Mouse (Mus musculus) lung, embryonic 14.5 days (tissue): ENCODE results near the gene Foxp1. TPM values are rescaled to one million over a fixed set of nuclear protein-coding genes. Genes with fewer than 3 reads are reported as not detected.

Experiments used
- ATAC-seq: fragments of 200-750 bp; cut with Nextera tagmentation; 2 replicates; pipeline ENCODE4 v1.8.0; 2017; ENCODE audit warnings: mild to moderate bottlenecking, moderate TSS enrichment, moderate library complexity; ENCODE audit not compliant: insufficient read depth
- DNase-seq: peaks from one replicate; pipeline ENCODE4 v3.0.0-alpha.2; 2015
- H3K27ac ChIP-seq: fragments of 300-500 bp; sonication (generic); 2 replicates; pipeline ENCODE4 v1.5.1; 2014; ENCODE audit warnings: low read depth, mild to moderate bottlenecking, moderate library complexity
- H3K27me3 ChIP-seq: fragments of 300-500 bp; sonication (generic); 2 replicates; pipeline ENCODE4 v1.6.1; 2014; ENCODE audit warnings: low read length, control low read depth; ENCODE audit not compliant: insufficient read depth
- H3K36me3 ChIP-seq: fragments of 300-500 bp; sonication (generic); 2 replicates; pipeline ENCODE4 v1.6.1; 2014; ENCODE audit warnings: control low read depth; ENCODE audit not compliant: insufficient read depth
- H3K4me1 ChIP-seq: fragments of 300-500 bp; sonication (generic); 2 replicates; pipeline ENCODE4 v1.6.1; 2014; ENCODE audit warnings: antibody characterized with exemption, control low read depth; ENCODE audit not compliant: insufficient read depth
- H3K4me2 ChIP-seq: fragments of 300-500 bp; sonication (generic); 2 replicates; pipeline ENCODE4 v1.6.1; 2014; ENCODE audit warnings: mild to moderate bottlenecking
- H3K4me3 ChIP-seq: fragments of 300-500 bp; sonication (generic); 2 replicates; pipeline ENCODE4 v1.5.1; 2014; ENCODE audit warnings: low read depth, low read length
- H3K9ac ChIP-seq: fragments of 300-500 bp; sonication (generic); 2 replicates; pipeline ENCODE4 v1.6.1; 2014
- H3K9me3 ChIP-seq: fragments of 300-500 bp; sonication (generic); 2 replicates; pipeline ENCODE4 v1.6.1; 2016; ENCODE audit warnings: low read depth, low read length, control low read depth
- CTCF ChIP-seq: IDR thresholded peaks from 2 replicates; pipeline ENCODE4 v1.5.1; 2016; ENCODE audit warnings: antibody characterized with exemption, low read depth
- WGBS: fragments of 180-500 bp; shearing (Covaris S2); extraction: QIAGEN DNeasy Blood & Tissue Kit; methylation state at CpG from one replicate; pipeline ENCODE4 v1.1.7; 2014; 5-methylcytosine and 5-hydroxymethylcytosine counted together
- polyA plus RNA-seq: library from polyadenylated mRNA; unstranded; fragments of >200 nt; fragmentation: Nextera tagmentation; extraction: Ambion mirVana; gene quantifications from 2 replicates; pipeline ENCODE4 v1.2.1, GENCODE M21; 2014

Foxp1 gene
- polyA plus RNA-seq, 1 experiment from 2014 or later = 111 TPM

- Histone ChIP-seq H3K9me3 (no peaks in the 10 kb centered on the region), H3K4me1 (no peaks in the 10 kb centered on the region), H3K27me3 (no peaks in the 10 kb centered on the region), H3K27ac (no peak overlapping the region), H3K36me3 (no peaks in the 10 kb centered on the region), H3K4me3 (no peak overlapping the region), H3K9ac (no peak overlapping the region), H3K4me2 (no peak overlapping the region)
- WGBS = 58% methylated on average over 10 of the region's 10 CpGs
- ATAC-seq (no peak), DNase-seq (peak; percentile 24)
- TF ChIP-seq CTCF = no peak
Measured at GRCm38 (mm10) chr6:99130758-99131410, 391.6 kb downstream of the Foxp1 start.

GRCm38 (mm10) chr6:99126717-99127116, 395.8 kb downstream of the Foxp1 start:
- no peak overlapping the region for H3K9ac ChIP-seq
- TF ChIP-seq CTCF = no peak
- no peaks in the 10 kb centered on the region for H3K9me3 ChIP-seq
- H3K4me2 ChIP-seq = no peak overlapping the region
- no peaks in the 10 kb centered on the region for H3K4me1 ChIP-seq
- DNase-seq = no peak
- H3K27ac ChIP-seq = no peak overlapping the region
- 78% methylated on average over 9 of the region's 9 CpGs for WGBS
- no peaks in the 10 kb centered on the region for H3K27me3 ChIP-seq
- no peak for ATAC-seq
- H3K36me3 ChIP-seq = no peaks in the 10 kb centered on the region
- H3K4me3 ChIP-seq = no peak overlapping the region

GRCm38 (mm10) chr6:99120776-99121766, 401.4 kb downstream of the Foxp1 start:
- no peak for ATAC-seq
- WGBS = 87% methylated on average over 8 of the region's 8 CpGs
- no peak overlapping the region for H3K4me2 ChIP-seq
- no peak overlapping the region for H3K4me3 ChIP-seq
- no peaks in the 10 kb centered on the region for H3K27me3 ChIP-seq
- H3K9me3 ChIP-seq = no peaks in the 10 kb centered on the region
- no peak overlapping the region for H3K9ac ChIP-seq
- 0 out of 2 replicates have a peak, but pooled peaks cover 3% of the 10 kb centered on the region for H3K4me1 ChIP-seq
- no peaks in the 10 kb centered on the region for H3K36me3 ChIP-seq
- no peak for TF ChIP-seq CTCF
- DNase-seq = no peak
- no peak overlapping the region for H3K27ac ChIP-seq

- 39% methylated on average over 4 of the region's 4 CpGs for WGBS
- Histone ChIP-seq H3K27ac (no peak overlapping the region), H3K4me2 (no peak overlapping the region)
Measured at GRCm38 (mm10) chr6:99118534-99118933, 404.0 kb downstream of the Foxp1 start.

GRCm38 (mm10) chr6:99117411-99117810, 405.1 kb downstream of the Foxp1 start:
- no peaks in the 10 kb centered on the region for H3K36me3 ChIP-seq
- no peaks in the 10 kb centered on the region for H3K27me3 ChIP-seq
- H3K9me3 ChIP-seq = no peaks in the 10 kb centered on the region
- no peak overlapping the region for H3K9ac ChIP-seq
- DNase-seq (no peak), ATAC-seq (no peak)
- no peak overlapping the region for H3K4me3 ChIP-seq
- no peak overlapping the region for H3K4me2 ChIP-seq
- H3K4me1 ChIP-seq = 0 out of 2 replicates have a peak, but pooled peaks cover 3% of the 10 kb centered on the region
- H3K27ac ChIP-seq = no peak overlapping the region
- TF ChIP-seq CTCF = no peak
- 67% methylated on average over 1 of the region's 1 CpGs for WGBS

More at GRCm38 (mm10) chr6:99118534-99118933, 404.0 kb downstream of the Foxp1 start:
- no peaks in the 10 kb centered on the region for H3K36me3 ChIP-seq
- H3K4me3 ChIP-seq = no peak overlapping the region
- H3K27me3 ChIP-seq = no peaks in the 10 kb centered on the region
- no peak overlapping the region for H3K9ac ChIP-seq
- TF ChIP-seq CTCF = no peak
- ATAC-seq (no peak), DNase-seq (peak; percentile 59)
- H3K4me1 ChIP-seq = 0 out of 2 replicates have a peak, but pooled peaks cover 3% of the 10 kb centered on the region
- no peaks in the 10 kb centered on the region for H3K9me3 ChIP-seq

GRCm38 (mm10) chr6:99111856-99112255, 410.7 kb downstream of the Foxp1 start:
- Histone ChIP-seq H3K4me1 (0 out of 2 replicates have a peak, but pooled peaks cover 2% of the 10 kb centered on the region), H3K4me2 (no peak overlapping the region), H3K36me3 (no peaks in the 10 kb centered on the region), H3K27me3 (no peaks in the 10 kb centered on the region), H3K27ac (no peak overlapping the region), H3K9ac (no peak overlapping the region), H3K9me3 (no peaks in the 10 kb centered on the region), H3K4me3 (no peak overlapping the region)
- DNase-seq (no peak), ATAC-seq (no peak)
- WGBS = 65% methylated on average over 4 of the region's 4 CpGs
- TF ChIP-seq CTCF = no peak

GRCm38 (mm10) chr6:99108417-99108816, 414.1 kb downstream of the Foxp1 start:
- Histone ChIP-seq H3K9me3 (no peaks in the 10 kb centered on the region), H3K4me3 (no peak overlapping the region), H3K9ac (no peak overlapping the region), H3K4me2 (no peak overlapping the region), H3K27ac (no peak overlapping the region), H3K36me3 (no peaks in the 10 kb centered on the region), H3K27me3 (no peaks in the 10 kb centered on the region), H3K4me1 (peaks cover 7% of the 10 kb centered on the region; the same call in 1 of the 2 replicates)
- ATAC-seq (no peak), DNase-seq (no peak)
- 68% methylated on average over 4 of the region's 4 CpGs for WGBS
- TF ChIP-seq CTCF = no peak
